Mouse (Mus musculus): ENCODE measurements around the gene Homez.
A peak's percentile ranks its signal among the peaks of the same experiment; 100 is the strongest.

Homez gene

GRCm38 (mm10) chr14:54870861-54871260, at the start of gene Homez:
Gene Homez (minus strand): TSS chr14:54870961.
- DNase-seq, result no peak

- no peak for DNase-seq
Observed at GRCm38 (mm10) chr14:54920076-54920685, 49.4 kb upstream of the Homez start.

DNA sequence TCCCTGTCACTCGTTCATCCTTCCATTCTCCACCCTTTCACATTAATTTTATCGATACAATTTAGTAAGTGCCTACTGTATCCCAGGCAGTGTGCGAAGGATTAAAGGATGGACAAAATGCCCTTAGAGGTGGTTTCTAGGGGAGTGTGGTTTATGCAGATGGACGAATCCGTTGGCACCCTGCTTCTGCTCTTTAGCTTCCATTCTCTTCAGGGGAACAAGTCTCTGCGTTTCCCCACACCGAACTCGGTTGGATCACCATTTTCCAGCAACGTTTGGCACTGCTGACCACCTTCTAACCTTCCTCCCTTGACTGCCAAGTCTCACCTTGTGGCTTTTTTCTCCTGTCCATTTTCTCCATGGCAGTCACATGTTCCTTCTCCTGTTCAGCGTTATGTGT, 42.6 kb upstream of the Homez start:
- DNase-seq, result no peak

- peak; percentile 87 for DNase-seq
Observed at GRCm38 (mm10) chr14:54912886-54913285, 42.1 kb upstream of the Homez start, which contains the start of gene Slc22a17. Gene Slc22a17 (minus strand): TSS chr14:54913132.

DNA sequence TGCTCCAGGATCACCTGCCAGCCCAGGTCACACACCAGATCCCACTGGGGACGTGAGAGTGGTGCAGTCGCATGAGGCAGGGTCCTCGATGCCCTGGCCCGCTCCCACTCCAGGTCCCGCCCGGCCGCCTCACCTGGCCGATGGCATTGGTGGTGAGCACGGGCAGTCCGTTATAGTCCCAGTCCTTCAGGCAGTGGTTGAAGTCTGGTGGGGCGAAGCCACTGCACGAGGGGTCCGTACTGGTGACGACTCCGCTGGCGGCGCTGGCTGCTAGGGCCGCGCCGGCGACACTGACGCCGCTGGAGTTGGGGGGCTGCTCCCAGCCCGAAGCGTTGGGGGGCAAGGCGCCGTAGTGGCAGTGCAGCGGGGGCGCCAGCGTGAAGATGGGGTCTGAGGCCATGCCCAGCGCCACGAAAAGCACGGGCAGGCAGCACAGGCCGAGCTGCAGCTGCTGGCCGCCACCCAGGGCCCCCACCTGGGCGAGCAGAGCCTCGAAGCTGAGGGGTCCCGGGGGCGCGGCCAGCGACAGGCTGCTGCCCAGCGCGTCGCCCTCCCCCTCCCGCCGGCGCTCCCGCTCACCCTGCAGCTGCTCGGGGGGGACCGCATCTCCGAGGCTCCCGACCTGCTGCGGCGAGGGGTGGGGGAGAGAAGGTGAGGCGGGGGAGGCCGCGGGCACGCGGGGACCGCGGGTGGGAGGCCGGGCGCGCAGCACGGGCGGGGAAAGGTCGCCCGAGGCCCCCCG, 41.5 kb upstream of the Homez start:
- peak; percentile 71 for DNase-seq

DNA sequence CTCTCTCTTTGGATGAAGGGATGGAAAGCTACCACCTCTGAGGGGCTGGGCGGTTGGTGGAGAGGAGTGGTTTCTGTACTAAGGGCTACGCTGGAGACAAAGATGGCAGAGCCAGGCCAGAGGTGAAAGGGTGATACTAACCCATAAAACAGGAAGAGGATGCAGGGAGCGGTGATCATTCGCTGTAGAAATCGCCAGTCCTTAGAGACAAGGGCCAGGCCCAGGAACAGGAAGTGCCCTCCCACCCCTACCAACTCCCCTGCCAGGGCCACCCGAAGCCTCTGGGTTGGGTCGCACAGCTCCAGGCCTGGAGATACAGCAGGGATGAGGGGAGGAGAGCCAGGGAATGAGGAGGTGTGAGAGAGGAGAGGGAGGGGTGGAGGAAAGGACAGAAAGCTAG, 37.9 kb upstream of the Homez start:
- no peak for DNase-seq

DNA sequence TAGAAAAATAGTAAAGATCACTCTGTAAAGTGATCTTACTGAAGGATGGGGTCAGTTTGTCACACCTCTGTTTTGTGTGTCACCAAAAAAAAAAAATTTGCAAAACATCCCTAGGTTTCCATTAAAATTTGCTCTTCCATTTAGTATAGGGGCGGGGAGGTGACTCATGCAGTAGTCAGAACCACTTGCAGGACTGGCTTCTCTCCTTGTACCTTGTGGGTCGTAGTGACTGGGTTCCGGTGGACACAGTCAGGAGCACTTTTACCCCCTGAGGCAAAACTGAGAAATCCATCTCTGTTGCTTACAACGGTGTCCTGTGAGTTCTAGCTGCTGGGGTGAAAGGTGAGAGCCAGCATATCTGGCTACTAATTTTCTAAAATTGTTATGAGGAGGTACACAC, 32.9 kb upstream of the Homez start:
- DNase-seq, result no peak

GRCm38 (mm10) chr14:54900383-54900782, 29.6 kb upstream of the Homez start:
- DNase-seq, result peak; percentile 89

DNA sequence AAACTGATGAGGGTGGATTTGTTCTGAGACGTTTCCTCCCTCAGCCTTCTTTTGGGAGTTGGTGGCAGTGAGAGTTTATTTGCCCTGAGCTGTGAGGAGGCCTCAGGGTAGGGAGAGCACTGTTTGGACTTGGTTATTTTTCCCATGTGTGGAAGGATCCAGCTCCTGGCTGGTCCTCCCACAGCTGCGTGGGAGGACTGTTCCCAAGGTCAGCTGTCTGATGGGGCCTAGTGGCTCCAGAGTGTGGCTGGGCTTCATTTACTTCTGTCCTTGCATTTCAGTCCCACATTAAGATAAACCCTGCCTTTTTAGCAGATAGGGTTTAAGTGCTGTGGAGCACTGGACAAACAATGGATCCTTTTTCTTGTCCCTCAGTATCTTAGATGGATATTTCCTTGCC, 26.7 kb upstream of the Homez start:
- DNase-seq, result no peak

GRCm38 (mm10) chr14:54894296-54895151, 23.8 kb upstream of the Homez start:
- peak; percentile 71 for DNase-seq

GRCm38 (mm10) chr14:54893651-54894181, 23.0 kb upstream of the Homez start:
- peak; percentile 100 for DNase-seq

- no peak for DNase-seq
Observed at GRCm38 (mm10) chr14:54892200-54892599, 21.4 kb upstream of the Homez start, which contains the start of gene Pabpn1. Gene Pabpn1 (plus strand): TSS chr14:54892500.

GRCm38 (mm10) chr14:54885309-54885708, 14.5 kb upstream of the Homez start:
- no peak for DNase-seq

DNA sequence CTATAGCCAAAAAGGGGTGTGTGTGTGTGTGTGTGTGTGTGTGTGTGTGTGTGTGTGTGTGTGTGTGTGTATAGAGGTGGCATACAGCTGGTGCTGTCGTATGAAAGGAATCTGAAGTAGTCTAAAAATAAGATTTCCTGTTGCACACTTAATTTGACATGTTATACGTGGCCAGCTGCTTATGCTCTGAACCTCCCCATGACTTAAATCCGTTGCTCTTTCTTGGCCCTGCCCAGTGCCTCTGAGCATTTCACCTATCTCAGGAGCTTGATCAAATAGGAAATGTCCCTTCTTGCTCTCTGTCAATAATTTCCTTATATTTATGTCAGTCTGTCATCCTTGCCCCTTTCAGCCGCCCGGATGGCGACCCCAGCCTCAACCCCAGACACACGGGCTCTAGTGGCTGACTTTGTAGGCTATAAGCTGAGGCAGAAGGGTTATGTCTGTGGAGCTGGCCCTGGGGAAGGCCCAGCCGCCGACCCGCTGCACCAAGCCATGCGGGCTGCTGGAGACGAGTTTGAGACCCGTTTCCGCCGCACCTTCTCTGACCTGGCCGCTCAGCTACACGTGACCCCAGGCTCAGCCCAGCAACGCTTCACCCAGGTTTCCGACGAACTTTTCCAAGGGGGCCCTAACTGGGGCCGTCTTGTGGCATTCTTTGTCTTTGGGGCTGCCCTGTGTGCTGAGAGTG, 13.4 kb upstream of the Homez start:
- DNase-seq, result no peak

- DNase-seq, result peak; percentile 94
Observed at GRCm38 (mm10) chr14:54883154-54884021, 12.6 kb upstream of the Homez start, which contains the start of the genes Bcl2l2 and Gm20521. Gene Bcl2l2 (plus strand): TSS chr14:54883377. Gene Gm20521 (plus strand): TSS chr14:54883441.

GRCm38 (mm10) chr14:54877048-54877715, 6.4 kb upstream of the Homez start, which contains the start of gene Ppp1r3e:
Gene Ppp1r3e (minus strand): TSS chr14:54877550.
- DNase-seq, result peak; percentile 79

DNA sequence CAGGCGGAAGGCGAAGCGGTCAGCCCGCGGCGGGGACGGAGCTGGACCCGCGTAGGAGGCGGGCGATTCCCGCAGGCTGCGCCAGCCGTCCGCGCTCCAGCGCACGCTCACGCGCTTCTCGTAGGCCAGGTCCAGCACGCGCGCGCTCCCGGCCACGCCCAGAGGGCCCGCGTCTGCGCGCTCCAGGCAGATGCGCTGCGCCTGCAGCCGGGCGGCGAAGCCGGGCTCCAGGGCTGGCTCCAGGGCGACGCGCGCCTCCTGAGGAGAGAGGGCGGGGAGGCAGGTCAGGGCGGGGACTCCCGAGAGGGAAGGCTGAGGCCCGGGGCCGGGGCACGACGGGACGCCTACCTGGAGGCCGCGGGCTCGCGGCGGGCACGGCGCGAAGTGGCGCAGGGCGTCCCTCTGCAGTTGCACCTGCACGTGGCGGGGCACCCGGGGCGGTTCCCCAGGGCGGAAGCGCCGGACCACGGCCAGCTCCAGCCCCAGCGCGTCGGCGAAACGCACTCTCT, 5.8 kb upstream of the Homez start:
- DNase-seq, result peak; percentile 95

- DNase-seq, result no peak
Observed at GRCm38 (mm10) chr14:54875844-54876538, 5.2 kb upstream of the Homez start.

- no peak for DNase-seq
Observed at GRCm38 (mm10) chr14:54874165-54874564, 3.4 kb upstream of the Homez start.

GRCm38 (mm10) chr14:54868026-54868425, 2.7 kb downstream of the Homez start:
- DNase-seq, result no peak
